Mouse (Mus musculus) layer of hippocampus, adult 8-10 months (tissue): ENCODE measurements at regions not wholly inside any gene's neighbourhood (a gene's known extent, or its start where the extent isn't known, plus 50 kb on each side); places are given as distances from the start of the nearest gene placed in this dataset.
A peak's percentile ranks its signal among the peaks of the same experiment; 100 is the strongest.

Source experiments
- DNase-seq, 2 experiments: peaks; one replicate each; pipeline ENCODE4 v3.0.0; 2022; ENCODE audit warnings: low spot score in 2 of 2

DNA sequence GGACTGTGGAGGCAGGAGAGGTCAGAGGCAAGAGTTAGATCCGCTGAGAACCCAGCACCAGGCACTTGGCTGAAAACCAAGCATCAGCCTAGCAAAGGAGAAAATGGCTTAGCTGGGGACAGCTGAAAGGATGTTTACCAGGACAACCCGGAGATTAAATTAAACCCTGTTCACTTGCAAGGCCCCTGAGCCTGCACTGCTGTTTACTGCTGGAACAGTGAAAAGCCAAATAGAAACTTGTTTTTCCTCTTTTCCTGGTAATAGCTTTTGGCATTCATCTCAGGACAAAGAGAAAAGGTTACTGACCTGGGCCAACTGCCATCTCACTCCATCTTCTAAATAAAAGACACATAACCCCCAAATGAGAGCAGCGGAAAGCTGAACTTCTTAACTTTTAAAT, 531.3 kb downstream of the Insc start:
- no peak for DNase-seq

DNA sequence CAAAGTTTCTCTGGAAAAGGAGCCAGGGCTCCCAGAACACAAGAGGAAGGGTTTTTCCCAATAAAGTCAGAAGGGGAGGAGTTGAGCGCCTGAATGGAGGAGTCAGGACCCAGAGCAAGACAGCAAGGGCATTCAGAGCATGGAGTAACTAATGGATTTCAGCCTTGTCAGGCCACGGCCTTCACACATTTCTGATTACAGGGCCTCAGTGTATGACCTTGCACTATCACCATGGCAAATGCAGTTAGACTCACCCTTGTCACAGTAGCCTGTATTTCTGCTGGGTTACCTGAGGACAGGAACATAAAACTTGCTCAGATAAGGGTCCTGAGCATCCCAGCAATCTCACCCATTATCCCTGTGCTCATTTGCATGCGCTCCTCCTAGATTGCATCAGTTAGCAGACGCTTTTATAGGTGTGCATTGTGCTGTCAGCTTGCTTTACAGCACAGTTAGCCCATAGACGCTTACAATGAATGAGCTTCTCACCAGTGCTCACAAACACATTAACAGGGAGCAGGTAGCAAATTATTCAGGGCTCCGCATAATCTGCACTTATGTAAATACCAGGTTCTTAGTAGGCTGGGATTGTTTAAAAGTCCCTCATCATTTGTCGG, 547.4 kb downstream of the Insc start:
- no peak for DNase-seq

DNA sequence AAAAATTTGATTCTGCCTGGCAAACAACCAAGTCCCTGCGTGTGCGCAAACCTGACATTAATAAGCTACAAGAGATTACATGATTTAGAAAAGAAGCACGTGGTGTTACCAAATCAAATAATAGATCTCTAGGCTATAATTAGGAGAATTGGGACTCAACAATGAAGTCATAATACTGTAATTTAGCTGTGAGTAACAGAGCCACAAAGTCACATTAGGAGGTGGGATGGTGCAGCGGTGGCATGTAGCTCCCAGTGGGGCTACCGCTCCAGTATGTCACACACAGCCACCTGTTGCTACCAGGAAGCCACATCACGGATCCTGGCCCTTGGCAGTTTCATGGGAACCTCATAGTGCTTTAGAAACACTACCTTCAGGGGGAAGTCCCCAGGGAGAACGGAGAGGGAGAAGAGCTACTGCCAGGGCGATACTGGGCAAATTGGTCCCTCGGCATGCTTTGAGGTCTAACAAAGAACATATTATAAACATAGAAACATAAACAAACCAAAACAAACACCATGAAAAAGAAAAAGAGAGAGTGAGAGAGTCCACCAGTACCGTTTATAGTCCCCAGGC, 551.2 kb downstream of the Insc start:
- no peak for DNase-seq

DNA sequence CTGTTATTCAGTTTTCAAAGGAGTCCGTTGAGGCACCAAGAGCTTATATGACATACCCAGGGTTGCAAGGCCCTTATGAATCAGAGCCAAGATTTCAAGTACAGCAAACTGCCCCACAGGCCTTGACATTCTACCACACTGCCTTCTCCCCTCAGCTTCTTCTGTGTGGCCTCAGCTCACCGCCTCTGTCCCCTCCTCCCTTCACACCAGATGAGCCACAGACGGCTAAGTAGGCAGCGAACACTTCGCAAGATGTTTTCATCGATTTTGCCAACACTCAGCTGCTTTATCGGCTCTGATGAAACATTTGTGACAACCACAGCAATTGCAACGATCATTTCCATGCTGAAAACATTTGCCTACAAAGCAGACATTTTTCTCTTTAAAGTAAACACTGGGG, 556.7 kb downstream of the Insc start:
- peak; percentile 16 to 30 for DNase-seq

DNA sequence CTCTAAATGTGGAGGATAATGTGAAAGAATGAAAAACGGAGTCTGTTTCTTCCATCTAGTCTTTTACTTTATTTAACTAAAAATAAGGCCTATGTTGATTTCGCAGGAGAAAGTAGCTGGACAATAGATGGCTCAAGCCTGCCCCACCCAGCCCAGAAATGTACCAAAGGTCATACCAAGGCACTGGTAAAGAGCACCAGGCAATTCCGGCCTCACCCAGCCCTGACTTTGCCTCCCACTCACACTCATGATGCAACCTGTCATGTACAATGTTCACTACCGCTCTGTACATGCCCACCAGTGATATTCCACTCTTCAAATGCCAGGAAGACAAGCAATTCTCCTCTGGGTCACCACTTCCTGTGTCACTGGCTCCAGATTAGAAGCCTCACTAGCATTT, 564.9 kb downstream of the Insc start:
- no peak for DNase-seq

DNA sequence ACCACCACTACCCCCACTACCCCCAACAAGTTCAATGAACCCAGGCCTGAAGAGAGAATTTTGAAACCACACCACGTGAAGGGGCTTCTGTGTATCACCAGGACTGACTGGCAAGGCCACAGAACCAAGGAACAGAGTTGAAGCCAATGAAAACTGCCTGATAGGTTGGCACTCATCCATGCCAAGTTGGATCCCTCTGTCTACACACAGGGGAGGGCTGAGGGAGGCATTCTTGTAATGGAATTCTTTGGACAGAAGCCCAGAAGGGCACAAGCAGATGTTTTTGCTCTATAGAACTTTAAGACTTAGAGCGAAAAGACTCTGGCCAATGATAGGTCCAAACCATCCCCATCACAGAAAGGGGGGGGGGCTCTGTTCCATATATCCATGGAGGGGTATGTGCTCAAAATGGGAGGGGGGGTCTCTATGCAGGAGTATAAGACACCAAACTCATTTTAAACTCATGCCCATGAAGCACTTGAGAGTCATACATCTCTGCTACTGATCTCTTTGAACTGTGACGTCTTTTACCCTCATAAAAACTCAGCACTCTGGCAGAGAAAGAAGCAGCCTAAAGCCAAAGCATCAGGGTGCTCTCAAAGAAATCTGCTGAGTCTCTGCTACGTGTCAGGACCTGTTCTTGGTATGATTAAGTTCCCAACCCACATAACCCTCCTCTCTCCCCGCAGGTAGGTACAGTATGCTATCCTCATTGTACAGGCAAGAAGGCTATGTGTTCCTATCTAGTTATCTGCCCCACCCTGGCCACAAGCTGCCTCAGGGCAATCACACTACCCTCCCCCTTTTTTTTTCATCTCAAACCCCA, 567.1 kb downstream of the Insc start:
- DNase-seq = no peak

DNA sequence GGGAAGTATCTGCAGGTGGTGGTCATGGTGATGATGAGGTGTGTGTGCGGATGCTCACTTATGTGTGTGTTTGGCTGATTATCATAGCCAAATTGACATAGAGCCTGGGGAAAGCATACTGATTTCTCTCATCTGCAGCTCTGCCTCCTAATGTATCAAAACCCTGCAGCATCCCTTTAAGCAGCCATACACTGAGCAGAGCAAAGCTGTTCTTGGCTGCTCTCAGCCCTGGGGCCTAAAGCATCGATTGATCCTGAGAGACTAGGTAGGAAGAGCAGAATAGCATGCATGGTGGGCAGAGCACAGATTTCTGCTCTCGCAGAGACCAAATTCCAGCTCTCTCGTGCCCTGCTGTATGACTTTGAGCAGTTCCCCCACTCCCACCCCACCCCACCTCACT, 576.0 kb downstream of the Insc start:
- DNase-seq = no peak

DNA sequence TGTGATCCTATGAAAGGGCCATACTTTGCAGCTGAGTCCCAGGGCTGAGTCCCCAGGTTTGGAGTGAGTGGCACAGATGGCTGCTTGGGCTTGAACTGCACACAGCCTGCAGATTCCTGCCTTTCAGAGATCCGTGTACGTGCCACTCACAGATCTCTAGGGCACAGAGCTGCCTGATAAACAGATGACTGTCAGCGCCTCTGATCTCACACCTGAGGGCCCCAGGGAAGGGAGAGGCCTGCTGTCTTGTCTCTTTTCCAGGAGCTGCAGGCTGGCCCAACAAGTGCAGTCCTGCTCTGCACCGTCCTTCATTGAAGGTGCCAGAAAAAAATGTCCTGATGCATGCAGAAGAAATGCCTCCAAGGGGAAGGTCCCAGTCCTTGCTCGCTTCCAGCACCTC, 579.5 kb downstream of the Insc start:
- no peak for DNase-seq

DNA sequence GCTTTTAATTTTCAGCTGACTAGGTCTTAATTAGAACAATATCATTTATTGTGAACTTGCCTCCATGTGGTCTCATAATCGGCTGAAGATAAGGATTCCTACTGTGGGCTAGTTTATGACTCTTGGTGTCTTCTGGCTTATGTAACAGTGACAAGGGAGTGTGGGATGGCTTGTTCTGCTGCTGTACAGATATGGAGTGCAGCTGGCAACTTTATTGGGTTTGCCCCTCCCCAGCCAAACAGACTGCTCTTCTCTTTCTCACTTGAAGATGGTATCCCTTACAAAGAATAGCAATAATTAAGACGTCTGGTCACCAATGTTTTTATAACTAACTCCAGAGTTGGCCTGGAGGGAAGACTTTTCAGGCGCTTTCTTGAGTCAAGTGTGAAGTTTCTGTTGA, 584.8 kb downstream of the Insc start:
- no peak for DNase-seq

DNA sequence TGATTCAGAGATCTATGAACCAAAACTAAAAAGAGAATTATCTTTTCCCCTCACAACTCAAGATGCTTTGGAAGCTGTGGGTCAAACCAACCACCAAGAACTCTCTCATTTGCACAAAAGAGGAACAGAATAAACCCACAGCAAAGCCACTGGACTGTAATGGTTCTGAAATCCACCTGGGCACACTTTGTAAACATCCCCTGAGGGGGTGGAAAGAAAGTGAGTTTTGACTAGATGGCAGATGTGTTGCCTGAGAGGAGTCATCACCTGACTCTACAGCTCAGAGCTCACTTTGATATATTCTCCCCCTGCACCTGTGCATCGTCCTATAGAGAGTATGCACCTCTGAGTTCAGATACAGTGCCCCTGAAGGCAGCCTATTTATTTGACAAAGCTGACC, 588.2 kb downstream of the Insc start:
- DNase-seq = no peak

DNA sequence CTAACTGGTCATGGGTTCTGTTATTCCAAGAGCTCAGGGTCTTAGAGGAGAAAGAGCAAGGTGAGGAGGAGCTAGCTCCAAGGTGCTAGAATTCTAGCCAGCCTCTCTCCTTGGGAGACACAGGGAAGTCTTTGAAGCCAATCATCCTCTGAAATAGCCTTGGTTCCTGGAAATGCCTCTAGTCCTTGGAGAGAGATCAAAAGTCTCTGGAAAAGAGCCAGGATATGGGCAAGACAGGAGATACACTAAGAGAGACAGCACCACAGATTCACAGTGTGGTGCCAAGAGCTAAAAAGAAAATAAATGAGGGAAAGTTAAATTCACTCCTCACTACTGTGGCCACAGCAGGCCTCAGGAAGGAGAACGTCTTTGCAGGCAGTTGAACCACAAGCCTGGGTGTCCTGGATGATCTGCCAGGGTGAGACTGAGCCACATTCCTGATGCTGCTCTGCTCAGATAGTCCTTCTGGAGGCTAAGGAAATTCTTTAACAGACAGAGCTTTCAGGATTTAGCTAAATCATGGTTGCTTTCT, 589.6 kb downstream of the Insc start:
- DNase-seq = no peak

DNA sequence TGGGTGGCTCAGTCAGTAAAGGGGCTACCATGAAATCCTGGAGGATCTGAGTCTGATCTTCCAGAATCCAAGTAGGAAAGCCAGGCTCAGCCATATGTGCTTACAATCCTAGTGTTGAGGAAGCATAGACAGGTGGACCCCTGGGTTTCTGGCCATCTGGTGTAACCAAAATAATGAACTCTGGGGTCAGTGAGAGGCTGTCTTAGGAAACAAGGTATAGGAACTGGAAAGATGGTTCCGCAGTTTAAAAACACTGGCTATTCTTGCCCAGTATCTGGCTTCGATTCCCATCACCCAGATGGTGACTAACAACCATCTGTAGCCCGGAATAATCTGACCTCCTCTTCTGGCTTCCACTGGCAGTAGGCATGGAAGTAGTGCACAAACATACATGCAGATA, 591.6 kb downstream of the Insc start:
- DNase-seq = no peak

DNA sequence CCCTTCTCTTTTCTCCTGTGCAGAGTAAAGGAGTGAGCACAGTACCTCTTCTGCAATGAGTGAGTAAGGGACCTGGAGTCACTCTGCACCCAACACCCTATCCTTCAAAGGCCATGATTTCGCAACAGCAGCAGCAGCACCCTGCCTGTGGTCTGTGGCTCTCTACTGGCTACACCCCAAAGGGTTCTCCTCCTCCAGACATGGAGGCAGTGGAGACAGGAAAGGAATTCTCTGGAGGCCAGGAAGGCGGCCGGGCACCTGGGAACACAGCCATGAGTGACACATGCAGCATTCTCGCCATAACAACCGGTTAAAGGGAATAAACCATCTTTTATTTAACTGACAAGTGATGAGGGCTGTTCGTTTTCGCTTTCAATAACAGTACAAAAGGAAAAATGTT, 596.7 kb downstream of the Insc start:
- no peak for DNase-seq

DNA sequence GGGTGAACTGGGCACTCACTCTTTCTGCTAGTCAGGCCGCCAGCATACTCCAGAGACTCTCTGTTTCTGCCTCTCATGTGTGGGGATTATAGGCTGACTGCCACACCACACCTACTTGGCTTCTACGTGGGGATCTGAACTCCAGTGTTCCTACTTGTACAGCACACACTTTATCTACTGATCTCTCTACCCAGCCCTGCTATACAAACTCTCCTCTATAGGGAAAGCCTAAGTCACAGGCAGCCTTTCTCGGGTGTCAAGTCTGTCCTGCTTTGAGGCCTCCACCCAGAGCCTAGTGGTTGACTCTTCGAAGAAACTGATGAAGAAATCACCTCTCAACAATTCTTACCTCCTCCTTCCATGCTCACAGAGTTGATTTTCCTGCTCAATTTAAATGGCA, 597.5 kb downstream of the Insc start:
- no peak for DNase-seq

DNA sequence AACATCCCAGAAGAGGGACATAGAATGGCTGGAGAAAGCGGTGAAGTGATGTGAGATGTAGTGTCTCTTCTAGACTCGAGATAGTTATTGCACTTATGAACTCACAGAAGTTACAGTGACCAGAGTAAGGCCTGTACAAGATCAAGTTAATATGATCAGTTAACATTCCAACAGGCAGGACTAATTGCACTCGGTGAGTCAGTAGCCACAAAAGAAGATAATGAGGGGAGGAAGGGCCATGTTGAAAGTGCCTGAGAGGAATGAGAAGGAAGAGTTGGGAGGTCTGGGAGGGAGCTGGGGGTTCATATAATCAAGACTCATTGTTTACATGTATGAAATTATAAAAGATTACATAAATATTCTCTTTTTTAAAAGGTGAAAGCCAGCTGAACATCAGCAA, 602.3 kb downstream of the Insc start:
- DNase-seq = no peak

DNA sequence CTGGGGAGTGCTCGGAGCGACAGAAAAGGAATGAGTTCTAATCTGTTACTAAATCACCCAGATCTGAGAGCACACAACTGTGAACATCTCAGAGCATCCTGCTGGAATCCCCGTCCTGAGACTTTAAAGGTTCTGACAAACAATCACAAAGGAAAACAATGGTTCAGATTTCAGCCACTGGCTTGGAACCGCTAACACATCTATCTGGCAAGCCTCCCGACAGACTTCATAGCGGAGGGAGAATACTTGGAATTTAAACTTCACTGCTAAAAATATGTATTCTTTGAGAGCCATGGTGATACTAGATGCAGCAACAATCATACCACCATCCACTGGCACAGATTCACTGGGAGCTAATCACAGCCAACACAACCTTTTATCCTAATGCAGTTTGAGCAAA, 615.2 kb downstream of the Insc start:
- no peak for DNase-seq

DNA sequence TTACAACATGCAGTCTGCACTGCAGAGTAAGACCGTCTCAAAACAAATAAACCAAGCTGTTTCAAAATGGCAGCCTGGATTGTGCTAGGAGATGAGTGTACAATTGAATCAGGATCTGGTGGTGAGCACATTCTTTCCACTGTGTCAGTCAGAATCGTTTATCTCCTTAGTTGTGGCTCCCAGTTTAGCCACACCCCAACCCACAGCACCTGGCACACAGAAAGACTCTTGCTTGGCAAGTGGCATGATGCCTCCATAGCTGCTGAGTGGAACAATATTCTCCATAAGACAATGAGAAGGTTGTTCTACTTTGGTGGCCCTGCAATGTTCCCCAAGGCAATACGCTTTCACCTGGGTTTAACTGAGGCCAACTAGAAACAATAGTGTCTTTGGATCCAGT, 616.6 kb downstream of the Insc start:
- DNase-seq = no peak

DNA sequence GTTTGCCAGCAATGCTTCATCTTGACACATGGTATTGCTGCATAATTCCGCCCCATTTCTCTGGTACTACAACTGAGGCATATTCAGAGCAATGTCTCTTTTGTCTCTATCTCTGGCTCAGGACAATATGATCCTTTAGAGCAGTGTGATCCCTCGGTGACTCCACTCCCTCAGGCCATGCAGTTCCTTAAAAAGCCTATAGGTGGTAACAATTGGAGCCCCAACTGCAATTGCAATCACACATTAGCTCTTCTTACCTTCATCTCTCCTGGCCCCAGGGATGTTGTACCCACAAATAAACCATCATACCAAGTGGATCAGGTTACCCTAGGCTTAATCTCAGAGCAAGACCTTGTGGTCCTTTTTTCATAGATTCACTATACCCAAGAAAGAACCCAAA, 618.6 kb downstream of the Insc start:
- DNase-seq = no peak

DNA sequence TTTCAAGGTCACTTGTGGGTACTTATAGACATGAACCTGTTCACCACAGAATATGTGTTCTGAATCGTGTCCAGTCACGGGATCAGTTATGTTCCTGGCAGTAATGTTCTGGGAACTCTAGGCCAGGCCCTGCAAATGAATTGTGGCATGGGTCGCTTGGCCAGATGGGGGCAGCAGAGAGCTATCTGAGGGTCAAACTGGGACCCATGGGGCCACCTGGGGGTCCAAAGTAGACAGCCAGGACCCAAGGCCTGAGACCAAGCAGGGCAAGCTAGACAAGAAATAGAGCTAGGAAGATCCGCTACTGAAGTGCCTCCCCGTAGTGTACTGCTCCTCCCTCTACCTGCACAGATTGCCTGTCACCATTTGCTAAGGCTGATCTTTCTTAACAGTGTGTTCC, 623.4 kb downstream of the Insc start:
- peak in 1 of 2 experiments; percentile 56 for DNase-seq

DNA sequence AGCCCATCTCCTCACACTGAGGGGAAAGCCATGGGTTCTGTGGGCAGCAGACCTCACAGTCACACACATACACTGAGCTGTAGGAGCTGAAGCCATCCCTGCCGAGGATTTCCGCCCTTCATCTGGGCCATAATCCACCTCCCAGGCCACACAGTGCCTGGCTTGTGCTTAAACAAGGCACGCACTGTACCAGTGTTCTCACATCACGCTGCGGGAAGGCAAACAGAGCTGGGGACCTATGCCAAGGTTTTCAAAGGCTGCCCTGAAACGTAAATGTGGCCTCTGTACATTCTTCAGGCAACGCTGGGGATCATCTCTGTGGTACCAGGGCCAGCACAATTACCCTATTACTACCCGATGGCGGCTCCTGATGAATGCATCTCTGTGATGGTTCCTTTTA, 627.6 kb downstream of the Insc start:
- peak in 1 of 2 experiments; percentile 12 for DNase-seq

DNA sequence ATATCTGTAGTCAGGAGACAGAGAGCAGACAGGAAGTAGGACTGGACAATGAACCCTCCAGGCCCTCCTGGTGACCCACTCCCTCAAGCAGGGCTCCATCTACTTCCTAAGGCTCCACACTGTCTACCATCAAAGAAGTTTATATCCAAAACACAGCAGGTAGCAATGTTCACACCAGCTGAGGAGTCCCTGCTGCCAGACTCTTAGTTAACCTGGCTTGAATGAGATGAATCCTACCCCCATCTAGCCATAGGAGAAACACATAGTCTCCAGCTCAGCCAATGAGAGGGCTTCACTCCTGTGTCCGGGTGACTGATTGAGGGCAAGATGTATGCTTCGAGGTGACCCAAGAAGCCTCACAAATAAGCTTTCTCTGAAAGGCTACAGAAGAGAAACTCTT, 629.4 kb downstream of the Insc start:
- DNase-seq = no peak

DNA sequence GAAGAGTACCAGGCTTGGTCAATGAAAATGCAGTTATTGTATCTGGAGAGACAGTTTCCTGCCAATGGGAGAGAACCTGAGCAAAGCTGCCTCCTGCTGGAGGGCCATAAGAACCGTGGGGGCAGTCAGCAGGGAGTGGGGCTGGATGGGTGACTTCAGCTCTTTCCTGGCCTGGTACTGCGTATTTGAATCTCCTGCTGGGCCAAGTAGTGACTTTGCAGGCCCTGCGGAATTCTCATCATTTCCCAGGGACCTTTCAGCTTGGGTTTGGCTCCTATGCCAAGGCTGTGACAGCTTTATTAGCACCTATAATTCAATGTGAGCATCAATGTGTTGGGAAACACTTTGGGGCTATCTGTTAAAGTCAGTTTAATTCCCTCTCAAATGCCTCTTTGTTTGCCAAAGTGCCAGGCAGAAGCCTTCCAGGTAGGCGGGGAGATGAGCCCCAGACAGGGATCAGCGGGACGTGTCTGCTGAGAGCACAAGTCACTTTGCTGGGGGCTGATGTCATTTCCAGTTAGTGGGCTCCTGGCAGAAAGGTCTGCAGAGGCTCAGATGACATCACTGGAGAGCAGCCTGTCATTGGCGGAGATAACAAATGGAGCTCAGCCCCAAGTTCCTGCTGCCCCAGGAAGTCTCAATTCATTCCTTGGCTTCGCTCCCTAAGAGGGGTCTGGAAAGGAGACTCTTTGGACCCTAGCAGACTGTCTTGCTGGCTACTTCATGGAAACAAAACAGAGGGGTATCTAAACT, 630.5 kb downstream of the Insc start:
- no peak for DNase-seq
